Mouse (Mus musculus) cerebellum, adult 2 months (tissue): ENCODE results near the gene Cckbr. TPM values are rescaled to one million over a fixed set of nuclear protein-coding genes. Genes with fewer than 3 reads are reported as not detected.
"Not testable (repeated sequence)": the region's sequence is repeated elsewhere in the genome, so short reads cannot be mapped to it uniquely, and the experiment has no call there.

Experiments used
- DNase-seq, 2 experiments: peaks; one replicate each; pipeline ENCODE4 v3.0.0; 2021
- H3K27ac ChIP-seq: fragments of 200-500 bp; 2 replicates; pipeline ENCODE4 v1.5.1; 2012; ENCODE audit warnings: low read length, control low read depth, inconsistent platforms; ENCODE audit not compliant: insufficient read depth
- H3K27me3 ChIP-seq: fragments of 200-500 bp; 2 replicates; pipeline ENCODE4 v1.6.1; 2012; ENCODE audit warnings: inconsistent platforms, mild to moderate bottlenecking, low read length, moderate library complexity; ENCODE audit not compliant: control insufficient read depth, insufficient read depth
- H3K4me1 ChIP-seq: fragments of 200-500 bp; 2 replicates; pipeline ENCODE4 v1.6.1; 2011; ENCODE audit warnings: low read length; ENCODE audit not compliant: control insufficient read depth, insufficient read depth
- H3K4me3 ChIP-seq: fragments of 200-500 bp; replicated peaks from 2 replicates; pipeline ENCODE3; 2011; ENCODE audit warnings: mild to moderate bottlenecking, low read depth, low read length, control low read depth; ENCODE audit not compliant: insufficient read depth
- CTCF ChIP-seq: fragments of 200-500 bp; IDR thresholded peaks from 2 replicates; pipeline ENCODE4 v1.5.1; 2011; ENCODE audit warnings: low read depth, mild to moderate bottlenecking, control low read depth, low read length, moderate library complexity, borderline replicate concordance; ENCODE audit not compliant: insufficient read depth
- POLR2A ChIP-seq: fragments of 200-500 bp; IDR thresholded peaks from 2 replicates; pipeline ENCODE4 v1.6.1; 2011; ENCODE audit warnings: low read length, control low read depth, borderline replicate concordance; ENCODE audit not compliant: insufficient read depth
- WGBS: fragments of 180-500 bp; shearing (Covaris S2); methylation state at CpG from one replicate; pipeline ENCODE4 v1.1.7; 2018; 5-methylcytosine and 5-hydroxymethylcytosine counted together
- polyA plus RNA-seq: library from polyadenylated mRNA; depleted of rRNA; stranded (reverse); fragments of >200 nt; gene quantifications from 2 replicates; pipeline ENCODE4 v1.2.3, GENCODE M21; 2012

Cckbr gene
- polyA plus RNA-seq, 1 experiment: 8.5 TPM

DNA sequence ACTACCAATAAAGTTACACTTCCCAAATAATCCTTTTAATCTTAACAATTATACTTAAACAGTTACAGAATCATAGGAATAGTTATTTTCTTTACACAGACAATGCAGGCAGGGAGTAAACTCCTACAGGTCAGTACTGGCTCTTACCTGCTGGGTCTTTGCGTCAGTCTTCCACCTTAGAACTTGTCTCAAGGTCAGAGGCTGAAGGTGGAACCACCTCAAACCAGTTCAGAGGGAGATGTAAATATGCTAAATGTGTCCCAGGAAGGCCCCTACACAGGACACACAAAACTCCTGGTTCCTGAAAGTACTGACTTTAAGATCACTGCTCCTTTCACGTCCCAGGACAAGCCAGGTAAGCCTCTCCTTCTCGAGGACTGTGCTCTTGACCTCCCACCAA, 19.5 kb downstream of the Cckbr start:
- Histone ChIP-seq H3K27ac (no peak overlapping the region), H3K4me3 (no peak overlapping the region), H3K4me1 (no peaks in the 10 kb centered on the region), H3K27me3 (no peaks in the 10 kb centered on the region)
- DNase-seq: no peak
- WGBS: 68% methylated on average over 3 of the region's 3 CpGs
- TF ChIP-seq CTCF (no peak), POLR2A (no peak)

- not testable (repeated sequence) for H3K27me3 ChIP-seq, H3K4me3 ChIP-seq, H3K4me1 ChIP-seq, DNase-seq, H3K27ac ChIP-seq
- WGBS: 92% methylated on average over 4 of the region's 4 CpGs
Observed at GRCm38 (mm10) chr7:105453345-105453744, 27.8 kb downstream of the Cckbr start.

- DNase-seq: no peak
- no peaks in the 10 kb centered on the region for H3K27me3 ChIP-seq
- H3K27ac ChIP-seq: no peak overlapping the region
- no peaks in the 10 kb centered on the region for H3K4me1 ChIP-seq
- no peak overlapping the region for H3K4me3 ChIP-seq
- TF ChIP-seq POLR2A: no peak
- no peak for TF ChIP-seq CTCF
Observed at GRCm38 (mm10) chr7:105458546-105458945, 33.0 kb downstream of the Cckbr start.

DNA sequence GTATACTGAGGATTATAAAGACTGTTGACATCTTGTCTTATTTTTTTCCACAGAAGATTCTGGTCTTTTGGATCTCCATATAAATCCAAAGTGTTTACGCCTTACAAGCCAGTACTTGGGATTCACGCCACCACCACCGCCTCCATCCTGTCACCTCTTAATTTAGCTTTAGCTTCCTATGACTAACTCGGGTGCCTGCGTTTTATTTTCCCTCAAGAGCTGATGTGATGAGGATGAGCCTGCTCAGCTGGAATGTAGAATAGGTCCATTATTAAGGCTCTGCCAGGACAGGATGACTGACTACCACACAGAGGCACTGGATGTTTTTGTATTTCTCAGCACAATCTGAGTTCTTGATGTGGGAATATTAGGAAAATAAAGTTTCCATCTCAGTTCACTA, 40.0 kb downstream of the Cckbr start:
- DNase-seq, H3K4me3 ChIP-seq, H3K27me3 ChIP-seq, H3K27ac ChIP-seq, H3K4me1 ChIP-seq: not testable (repeated sequence)
- WGBS: 81% methylated on average over 5 of the region's 5 CpGs

- H3K27me3 ChIP-seq: no peaks in the 10 kb centered on the region
- 52% methylated on average over 1 of the region's 1 CpGs for WGBS
- TF ChIP-seq POLR2A (no peak), CTCF (no peak)
- H3K4me1 ChIP-seq: no peaks in the 10 kb centered on the region
- H3K27ac ChIP-seq: no peak overlapping the region
- DNase-seq: no peak
- no peak overlapping the region for H3K4me3 ChIP-seq
Observed at GRCm38 (mm10) chr7:105472607-105473006, 47.1 kb downstream of the Cckbr start.

- H3K27ac ChIP-seq: no peak overlapping the region
- no peaks in the 10 kb centered on the region for H3K4me1 ChIP-seq
- no peak for DNase-seq
- no peak overlapping the region for H3K4me3 ChIP-seq
- TF ChIP-seq CTCF (no peak), POLR2A (no peak)
- H3K27me3 ChIP-seq: no peaks in the 10 kb centered on the region
- 74% methylated on average over 4 of the region's 4 CpGs for WGBS
Observed at GRCm38 (mm10) chr7:105474771-105475315, 49.3 kb downstream of the Cckbr start.

GRCm38 (mm10) chr7:105475396-105475949, 49.9 kb downstream of the Cckbr start:
- Histone ChIP-seq H3K4me1 (no peaks in the 10 kb centered on the region), H3K4me3 (no peak overlapping the region), H3K27ac (no peak overlapping the region), H3K27me3 (no peaks in the 10 kb centered on the region)
- TF ChIP-seq CTCF: no peak
- TF ChIP-seq POLR2A: no peak
- WGBS: 70% methylated on average over 7 of the region's 7 CpGs
- no peak for DNase-seq

DNA sequence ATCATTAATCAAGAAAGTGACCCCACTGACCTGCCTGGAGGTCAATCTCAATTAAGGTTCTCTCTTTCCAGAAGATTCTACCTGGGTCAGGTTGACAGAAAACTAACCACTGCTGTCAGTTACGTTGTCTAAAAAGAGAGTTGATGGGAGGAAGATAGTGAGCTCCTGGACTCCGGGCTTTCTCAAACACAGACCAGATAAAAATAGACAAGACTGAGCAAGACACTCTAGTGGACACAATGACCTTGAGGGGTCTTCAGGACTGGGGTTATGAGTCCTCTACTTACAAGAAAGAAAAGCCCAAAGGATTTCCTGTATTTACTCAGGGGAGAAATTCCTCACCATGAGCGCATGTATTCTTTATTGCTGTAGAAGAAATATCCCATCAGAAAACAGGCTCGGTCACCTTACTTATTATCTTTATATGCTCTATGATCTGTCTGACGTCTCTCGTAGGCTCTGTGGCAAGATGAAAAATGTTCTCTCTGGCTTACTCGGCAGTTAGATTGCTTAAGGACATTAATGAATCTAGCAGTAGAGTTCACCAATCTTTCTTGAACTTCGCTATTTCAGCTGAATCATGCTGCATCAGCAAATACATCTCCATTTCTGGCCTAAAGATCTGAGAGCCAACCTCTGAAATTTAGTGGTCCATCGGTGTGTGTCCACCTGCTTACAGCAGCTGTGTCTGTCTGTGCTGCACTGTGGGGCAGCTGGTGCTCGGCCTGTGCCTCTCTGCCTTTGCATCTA, 51.3 kb downstream of the Cckbr start:
- no peaks in the 10 kb centered on the region for H3K27me3 ChIP-seq
- WGBS: 85% methylated on average over 10 of the region's 10 CpGs

More for the DNA sequence above, 51.3 kb downstream of the Cckbr start:
- no peak for DNase-seq
- Histone ChIP-seq H3K4me1 (no peaks in the 10 kb centered on the region), H3K27ac (no peak overlapping the region), H3K4me3 (no peak overlapping the region)
- TF ChIP-seq POLR2A (no peak), CTCF (no peak)
